Mouse (Mus musculus) CD4-positive helper T cell, adult 2 months (primary cell): Measurements from ENCODE around the gene Usp7.
A peak's percentile ranks its signal among the peaks of the same experiment; 100 is the strongest.

Source experiments
- DNase-seq: peaks from one replicate; pipeline ENCODE4 v3.0.0-alpha.2; 2012; ENCODE audit warnings: low read depth, missing footprints, low spot score

The Usp7 gene

DNA sequence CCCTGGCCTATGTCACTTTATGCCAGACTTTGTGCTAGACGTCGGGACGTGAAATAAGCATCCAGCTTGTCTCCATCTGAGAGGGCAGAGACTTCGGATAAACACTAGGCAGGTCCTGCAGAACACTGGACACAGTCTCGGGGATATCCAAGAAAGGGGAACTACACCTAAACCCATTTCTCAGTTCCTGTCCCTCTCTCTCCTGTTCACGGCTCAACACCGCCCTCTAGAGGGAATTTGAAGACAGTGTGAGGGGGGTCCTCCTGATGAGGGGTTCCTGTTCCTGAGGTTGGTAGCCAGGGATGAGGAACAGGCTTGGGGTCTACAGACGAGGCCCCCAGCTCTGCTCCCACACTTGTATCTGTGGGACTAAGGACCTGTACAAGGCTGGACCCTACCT lies 117.9 kb downstream of the Usp7 start:
- peak; percentile 74 for DNase-seq

DNA sequence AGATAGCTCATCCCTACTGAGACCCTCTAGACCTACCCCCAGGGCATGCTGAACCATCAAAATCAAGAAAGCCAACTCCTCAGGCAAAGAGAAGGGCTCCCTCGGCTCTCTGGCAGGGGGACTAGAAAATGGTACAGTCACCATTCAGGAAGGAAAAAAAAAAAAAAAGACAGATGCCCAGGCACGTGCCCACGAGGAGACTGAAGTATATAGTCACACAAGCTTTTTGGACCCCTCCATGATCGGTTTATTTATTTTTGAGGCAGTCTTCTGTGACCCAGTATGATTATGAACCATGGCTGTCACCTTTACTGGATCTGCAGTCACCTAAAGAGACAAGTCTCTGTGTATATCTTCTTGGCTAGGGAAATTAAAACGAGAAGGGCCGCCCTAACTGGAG lies 118.8 kb downstream of the Usp7 start:
- DNase-seq = no peak

DNA sequence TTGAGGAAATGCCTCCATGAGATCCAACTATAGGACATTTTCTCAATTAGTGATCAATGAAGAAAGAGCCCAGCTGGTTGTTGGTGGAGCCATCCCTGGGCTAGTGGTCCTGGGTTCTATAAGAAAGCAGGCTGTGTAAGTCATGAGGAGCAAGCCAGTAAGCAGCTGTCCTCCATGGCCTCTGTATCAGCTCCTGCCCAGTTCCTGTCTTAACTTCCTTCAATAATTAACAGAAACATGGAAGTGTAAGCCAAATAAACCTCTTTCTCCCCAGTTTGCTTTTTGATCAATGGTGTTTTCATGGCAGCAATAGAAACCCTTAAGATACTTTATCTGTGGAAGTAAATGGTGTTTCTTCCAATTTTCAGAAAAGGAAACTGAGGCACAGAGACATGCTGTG lies 119.3 kb downstream of the Usp7 start:
- DNase-seq = no peak

DNA sequence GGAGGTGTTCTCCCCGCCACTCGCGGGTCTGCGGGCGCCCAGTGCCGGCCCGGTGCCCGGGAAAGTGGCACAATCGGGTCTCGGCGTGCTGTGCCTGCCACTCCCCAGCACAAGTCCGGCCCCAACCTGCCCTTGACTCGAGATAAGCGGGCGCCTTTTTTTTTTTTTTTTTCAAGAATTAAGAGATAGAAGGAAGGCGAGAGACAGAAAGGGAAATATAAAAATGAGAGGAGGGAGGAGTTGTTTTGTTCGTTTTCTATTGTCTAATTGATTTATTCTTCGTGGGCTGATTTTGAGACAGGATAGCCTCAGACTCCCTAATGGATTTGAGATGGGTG lies 119.8 kb downstream of the Usp7 start:
- DNase-seq = no peak

DNA sequence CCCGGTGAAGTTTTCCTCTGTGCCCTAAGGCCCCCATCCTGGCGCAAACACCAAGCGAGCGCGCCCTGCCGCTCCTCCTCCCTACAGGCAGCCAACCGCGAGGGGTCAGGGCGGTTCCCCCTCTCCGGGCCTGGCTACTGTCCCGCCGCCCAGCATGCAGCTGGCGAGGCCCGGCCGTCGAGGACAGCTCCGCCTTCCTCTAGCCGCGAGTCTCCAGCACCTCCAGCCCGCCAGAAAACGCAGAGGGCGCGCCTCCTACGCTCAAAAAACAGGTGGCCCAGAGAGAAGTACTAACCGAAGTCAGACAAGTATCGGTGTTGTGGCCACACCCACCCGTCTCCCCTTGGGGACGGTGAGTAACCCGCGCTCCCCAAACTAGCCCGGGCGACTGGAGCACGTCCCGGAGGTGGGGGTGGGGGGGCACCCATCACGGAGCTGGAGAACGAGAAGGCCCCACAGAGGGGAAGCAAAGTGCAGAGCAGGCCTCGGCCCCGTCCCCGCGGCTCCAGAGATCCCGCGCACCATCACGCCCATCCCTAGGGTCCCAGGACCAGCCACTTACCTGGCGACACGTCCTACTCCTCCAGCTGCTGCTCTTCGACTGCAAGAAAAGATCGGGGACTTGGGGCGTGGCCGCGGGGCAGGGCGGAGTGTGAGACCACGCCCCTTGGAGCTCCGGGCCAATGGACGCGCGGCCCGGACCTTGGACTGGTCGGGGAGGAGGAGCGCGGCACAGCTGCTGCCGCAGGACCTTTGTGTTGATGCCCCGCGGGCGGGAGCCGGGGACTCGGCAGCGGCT lies 120.4 kb downstream of the Usp7 start, which contains the start of gene Carhsp1:
Carhsp1 (minus strand) TSS at position 605 of the 799 bp plus-strand sequence.
- peak; percentile 92 for DNase-seq

DNA sequence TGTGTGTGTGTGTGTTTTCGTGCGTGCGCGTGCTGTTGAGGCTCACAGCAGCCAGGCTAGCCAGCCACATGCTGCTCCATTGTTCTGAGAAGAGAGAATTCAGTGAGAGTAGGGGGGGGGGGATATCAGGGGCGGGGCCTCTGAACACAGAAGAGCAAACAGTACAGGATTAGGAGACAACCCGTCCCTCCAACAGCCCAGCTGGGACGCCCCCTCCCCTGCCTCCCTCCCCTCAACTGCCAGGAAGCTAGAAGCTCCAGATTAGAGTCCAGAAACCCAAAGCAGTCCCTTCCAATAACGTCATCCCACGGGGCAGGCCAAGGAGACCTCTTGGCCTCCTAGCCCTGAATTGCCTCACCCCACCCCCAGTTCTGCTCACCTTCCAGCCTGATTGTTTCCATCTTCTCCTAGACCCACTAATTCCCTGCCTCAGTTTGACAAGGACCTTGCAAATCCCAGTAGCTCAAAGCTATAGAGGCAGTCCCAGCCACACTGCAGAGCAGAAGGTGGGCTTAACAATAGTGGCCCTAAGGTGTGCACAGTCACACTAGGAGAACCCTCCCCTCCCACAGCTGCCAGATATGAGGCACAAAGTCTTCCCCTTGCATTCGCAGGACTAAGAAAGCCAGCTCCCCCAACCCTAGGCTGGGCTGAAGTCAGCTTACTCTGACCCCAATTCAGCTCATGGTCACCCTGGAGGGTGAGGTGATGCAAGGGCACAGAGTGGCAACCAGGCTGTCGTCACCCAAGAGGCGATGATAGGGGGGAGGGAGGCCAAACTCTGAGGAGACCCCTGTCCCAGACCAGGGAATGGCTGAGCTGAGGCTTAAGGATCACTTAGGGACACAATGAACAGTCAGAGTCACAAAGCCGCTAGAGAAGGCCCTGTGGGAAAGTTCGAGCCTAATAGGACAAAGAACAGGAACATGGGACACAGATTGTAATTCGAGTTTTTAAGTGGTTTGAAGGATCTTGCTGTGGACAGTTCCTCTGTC lies 121.8 kb downstream of the Usp7 start:
- DNase-seq = no peak

GRCm38 (mm10) chr16:8669432-8669831 lies 122.7 kb downstream of the Usp7 start:
- DNase-seq = no peak

- DNase-seq = no peak
These were observed 123.7 kb downstream of the Usp7 start for GRCm38 (mm10) chr16:8668386-8668785.

- no peak for DNase-seq
These were observed 124.3 kb downstream of the Usp7 start for GRCm38 (mm10) chr16:8667814-8668213.

GRCm38 (mm10) chr16:8667261-8667660 lies 124.8 kb downstream of the Usp7 start:
- no peak for DNase-seq

DNA sequence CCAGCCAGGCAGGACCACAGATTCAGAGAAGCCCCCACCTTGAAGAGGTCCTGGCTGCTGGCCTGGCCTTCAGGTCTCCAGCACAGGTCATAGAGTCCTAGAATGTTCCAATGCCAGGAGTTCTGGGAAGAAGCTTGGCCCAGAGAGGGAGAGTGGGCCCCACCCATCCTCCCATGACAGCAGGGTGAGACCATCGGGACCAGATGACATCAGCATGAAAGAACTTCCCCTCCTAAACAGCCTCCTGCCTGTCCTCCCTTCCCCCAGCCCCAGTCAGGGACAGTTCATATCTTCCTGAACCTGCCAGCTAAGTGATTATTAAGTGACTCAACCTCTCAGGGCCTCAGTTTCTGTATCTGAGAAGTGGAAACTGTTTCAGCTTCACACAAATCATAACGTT lies 125.7 kb downstream of the Usp7 start:
- no peak for DNase-seq

GRCm38 (mm10) chr16:8665367-8665766 lies 126.7 kb downstream of the Usp7 start:
- no peak for DNase-seq

- DNase-seq = no peak
These were observed 128.2 kb downstream of the Usp7 start for GRCm38 (mm10) chr16:8663606-8664539.

DNA sequence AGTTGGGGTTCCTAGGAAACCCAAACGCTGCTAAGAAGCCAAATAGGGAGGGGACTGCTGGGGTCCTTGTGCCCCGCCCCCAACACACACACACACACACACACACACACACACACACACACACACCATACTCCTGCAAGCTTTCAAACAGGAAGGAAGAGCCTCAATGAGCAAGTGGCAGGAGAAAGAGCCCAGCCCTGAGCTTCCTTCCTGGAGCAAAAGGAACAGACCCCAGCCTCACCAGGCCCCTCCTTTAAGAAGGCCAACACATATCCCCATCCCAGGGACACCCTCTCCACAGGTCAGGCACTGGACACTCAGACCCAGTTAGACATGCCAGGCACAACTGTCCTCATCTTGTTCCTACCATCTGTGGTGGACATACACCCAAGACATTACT lies 129.1 kb downstream of the Usp7 start:
- no peak for DNase-seq

- DNase-seq = no peak
These were observed 133.3 kb downstream of the Usp7 start for GRCm38 (mm10) chr16:8658764-8659163.

DNA sequence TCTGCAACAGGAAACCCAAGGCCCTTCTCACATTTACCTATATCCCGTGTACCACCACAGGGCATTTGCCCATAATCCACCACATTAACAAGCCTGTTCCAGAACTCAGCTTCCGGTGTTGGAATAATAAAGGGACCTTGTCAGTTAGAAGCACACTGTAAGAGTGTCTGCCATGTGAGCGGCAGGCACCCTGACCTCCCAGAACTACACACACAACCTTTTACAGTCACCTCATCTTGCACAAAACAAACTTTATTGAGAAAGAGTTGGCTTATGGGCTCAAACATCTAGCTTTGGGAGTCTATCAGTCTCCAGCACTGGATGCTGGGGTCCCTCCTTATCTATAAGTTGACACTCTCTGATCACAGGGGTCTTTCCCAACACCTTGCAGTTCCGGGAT lies 133.8 kb downstream of the Usp7 start:
- no peak for DNase-seq

DNA sequence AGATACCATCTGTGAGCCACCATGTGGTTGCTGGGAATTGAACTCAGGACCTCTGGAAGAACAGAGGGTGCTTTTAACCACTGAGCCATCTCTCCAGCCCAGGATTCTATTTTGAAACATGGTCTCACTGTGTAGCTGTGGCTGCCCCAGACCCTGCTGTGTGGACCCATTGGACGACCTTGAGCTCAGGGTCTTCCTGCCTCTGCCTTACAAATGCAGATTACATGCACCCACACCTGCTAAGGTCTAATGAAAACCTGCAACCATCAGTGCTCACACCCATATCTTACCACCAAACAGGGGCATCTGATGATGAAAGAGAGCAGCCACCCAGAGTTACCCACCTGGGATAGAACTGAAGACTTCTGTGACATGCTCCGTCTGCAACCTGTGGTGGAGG lies 135.9 kb downstream of the Usp7 start:
- DNase-seq = no peak

- DNase-seq = peak; percentile 24
These were observed 136.5 kb downstream of the Usp7 start for GRCm38 (mm10) chr16:8655599-8655998.

DNA sequence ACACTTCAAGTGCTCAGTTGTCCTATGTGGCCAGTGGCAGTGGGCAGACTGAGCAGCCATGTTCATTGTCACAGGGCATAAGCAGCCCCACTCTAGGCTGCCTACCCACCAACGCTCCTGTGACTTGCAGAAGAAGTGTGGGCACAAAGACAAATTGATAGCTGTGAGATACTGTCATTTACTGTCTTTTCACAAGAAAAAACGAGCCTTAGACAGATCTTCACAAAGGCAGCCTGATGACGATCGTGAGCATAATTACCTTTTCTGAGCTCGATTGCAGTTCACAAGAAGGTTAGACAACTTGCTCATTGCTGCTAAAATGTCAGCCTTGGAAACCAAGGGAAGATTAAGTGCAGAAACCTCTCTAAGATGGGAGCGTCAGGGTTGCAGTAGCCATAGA lies 137.0 kb downstream of the Usp7 start:
- no peak for DNase-seq

- no peak for DNase-seq
These were observed 142.1 kb downstream of the Usp7 start for GRCm38 (mm10) chr16:8650007-8650406.

GRCm38 (mm10) chr16:8645546-8645945 lies 146.6 kb downstream of the Usp7 start:
- no peak for DNase-seq
